Mouse (Mus musculus): ENCODE measurements around the gene Sptssa.
A peak's percentile ranks its signal among the peaks of the same experiment; 100 is the strongest.
"Not testable (repeated sequence)": the region's sequence is repeated elsewhere in the genome, so short reads cannot be mapped to it uniquely, and the experiment has no call there.

Gene Sptssa

GRCm38 (mm10) chr12:54656396-54657171 lies at the start of gene Sptssa:
Gene Sptssa, minus strand, starts transcription at chr12:54656573.
- DNase-seq (ENCODE audit: low spot score in 2 of 2) = peak; percentile 87 to 97

- no peak for DNase-seq (ENCODE audit: low spot score in 2 of 2)
Observed at GRCm38 (mm10) chr12:54699394-54699793, 43.0 kb upstream of the Sptssa start.

- DNase-seq (ENCODE audit: low spot score in 2 of 2) = no peak
Observed at GRCm38 (mm10) chr12:54697791-54698250, 41.4 kb upstream of the Sptssa start.

DNA sequence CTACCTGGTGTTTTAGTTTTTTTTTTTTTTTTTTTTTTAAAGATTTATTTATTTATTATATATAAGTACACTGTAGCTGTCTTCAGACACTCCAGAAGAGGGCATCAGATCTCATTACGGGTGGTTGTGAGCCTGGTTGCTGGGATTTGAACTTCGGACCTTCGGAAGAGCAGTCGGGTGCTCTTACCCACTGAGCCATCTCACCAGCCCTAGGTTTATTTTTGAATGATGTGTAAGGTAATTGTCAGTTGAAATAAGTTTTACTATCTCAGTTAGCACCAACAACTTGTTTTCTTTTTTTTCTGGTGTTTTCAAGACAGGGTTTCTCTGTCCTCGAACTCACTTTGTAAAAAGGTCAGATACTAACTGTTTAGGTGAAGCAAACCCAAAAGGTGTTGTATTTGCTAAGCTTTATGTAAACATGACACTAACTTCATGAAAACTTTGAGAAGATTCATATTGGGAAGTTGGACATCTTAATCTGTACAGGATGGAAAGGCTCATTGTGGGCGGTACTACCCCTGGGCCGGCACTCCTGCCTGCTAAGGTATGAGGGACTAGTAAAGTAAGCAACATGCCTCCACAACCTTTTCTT lies 40.7 kb upstream of the Sptssa start:
- DNase-seq (ENCODE audit: low spot score in 2 of 2) = peak in 1 of 2 experiments; percentile 44

DNA sequence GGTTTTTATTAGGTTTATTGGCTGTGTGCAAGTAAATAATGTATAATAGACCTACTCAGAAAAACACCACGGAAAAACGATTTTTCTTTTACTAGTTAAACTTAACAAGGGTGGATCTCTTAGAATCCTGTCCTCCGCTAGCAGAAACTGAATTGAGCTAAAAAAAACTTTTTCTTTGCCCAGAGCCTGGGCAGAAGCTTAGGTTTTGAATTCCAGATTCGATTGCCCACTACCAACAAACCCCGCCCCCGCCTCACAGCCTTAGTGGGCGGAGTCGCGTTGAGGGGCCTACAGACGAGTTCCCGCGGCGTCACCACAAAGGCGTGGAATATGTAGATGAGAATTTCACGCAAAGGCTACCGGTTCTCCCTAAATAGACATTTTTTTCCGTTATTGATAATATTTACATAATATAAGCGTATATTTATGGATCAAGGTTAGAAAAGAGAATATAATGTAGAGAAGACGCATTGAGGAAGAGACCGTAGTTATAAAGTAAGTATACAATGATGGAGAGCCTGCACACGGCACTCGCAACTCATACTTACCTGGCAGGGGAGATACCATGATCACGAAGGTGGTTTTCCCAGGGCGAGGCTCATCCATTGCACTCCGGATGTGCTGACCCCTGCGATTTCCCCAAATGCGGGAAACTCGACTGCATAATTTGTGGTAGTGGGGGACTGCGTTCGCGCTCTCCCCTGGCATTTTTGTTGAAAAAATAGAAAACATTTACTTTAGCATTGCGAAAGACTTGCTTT lies 40.0 kb upstream of the Sptssa start:
- DNase-seq (ENCODE audit: low spot score in 2 of 2) = peak; percentile 78 to 92

DNA sequence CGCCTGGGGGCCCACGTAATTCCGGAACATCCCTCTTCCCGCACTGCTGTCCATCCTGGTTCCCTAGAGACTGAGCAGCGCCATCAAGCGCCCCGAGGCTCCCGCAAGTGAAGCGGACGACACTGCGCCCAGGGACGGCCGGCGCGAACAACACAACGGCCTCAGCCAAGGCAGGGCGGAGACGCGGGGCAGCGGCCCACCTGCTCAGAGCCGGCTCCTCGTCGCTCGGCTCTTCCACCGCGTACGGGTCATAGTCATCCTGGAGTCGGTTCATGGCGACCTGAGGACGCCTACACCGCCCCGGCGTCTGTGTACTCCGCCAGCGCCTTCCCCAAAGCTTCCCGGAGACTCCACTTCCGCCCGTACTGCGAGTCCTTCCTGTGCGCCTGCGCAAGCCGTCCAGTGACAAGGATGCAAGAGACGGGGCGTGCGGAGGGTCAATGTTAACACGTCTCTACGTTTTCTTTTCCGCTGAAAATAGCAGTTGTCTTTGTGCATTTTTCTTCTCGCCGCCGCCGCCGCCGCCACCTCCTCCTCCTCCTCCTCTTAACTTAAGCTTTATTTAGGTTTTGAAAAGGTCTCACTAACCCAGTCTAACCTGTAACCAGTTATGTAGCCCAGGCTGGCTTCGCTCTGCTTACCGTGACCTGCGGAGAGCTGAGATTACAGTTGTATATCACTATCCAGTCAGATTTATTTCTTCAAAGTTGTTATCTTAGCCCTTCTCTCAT lies 39.3 kb upstream of the Sptssa start, which contains the start of gene Eapp:
TSS of gene Eapp (minus strand) at position 387 of the 731 bp plus-strand sequence.
- peak; percentile 89 to 96 for DNase-seq (ENCODE audit: low spot score in 2 of 2)

- no peak for DNase-seq (ENCODE audit: low spot score in 2 of 2)
Observed at GRCm38 (mm10) chr12:54694847-54695510, 38.6 kb upstream of the Sptssa start.

GRCm38 (mm10) chr12:54689082-54689481 lies 32.7 kb upstream of the Sptssa start:
- no peak for DNase-seq (ENCODE audit: low spot score in 2 of 2)

GRCm38 (mm10) chr12:54683182-54683581 lies 26.8 kb upstream of the Sptssa start:
- no peak for DNase-seq (ENCODE audit: low spot score in 2 of 2)

- no peak for DNase-seq (ENCODE audit: low spot score in 2 of 2)
Observed at GRCm38 (mm10) chr12:54676709-54677108, 20.3 kb upstream of the Sptssa start.

DNA sequence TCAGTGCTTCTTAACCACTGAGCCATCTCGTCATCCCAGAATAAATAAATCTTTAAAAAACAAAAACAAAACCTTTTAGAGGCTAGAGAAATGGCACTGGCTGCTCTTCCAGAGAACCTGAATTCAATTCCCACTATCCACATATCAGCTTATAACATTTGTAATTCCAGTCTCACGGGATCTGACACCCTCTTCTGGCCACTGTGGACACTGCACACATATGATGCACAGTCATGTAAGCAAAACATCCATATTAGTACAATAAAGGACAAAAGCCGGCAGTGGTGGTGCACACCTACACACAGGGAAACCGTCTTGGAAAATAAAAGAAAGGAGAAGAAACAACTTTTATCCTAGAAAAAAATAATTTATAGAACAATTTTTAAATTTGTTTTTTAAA lies 19.0 kb upstream of the Sptssa start:
- DNase-seq (ENCODE audit: low spot score in 2 of 2) = no peak

- DNase-seq (ENCODE audit: low spot score in 2 of 2) = no peak
Observed at GRCm38 (mm10) chr12:54671262-54671661, 14.9 kb upstream of the Sptssa start.

GRCm38 (mm10) chr12:54668141-54668540 lies 11.8 kb upstream of the Sptssa start:
- no peak for DNase-seq (ENCODE audit: low spot score in 2 of 2)

GRCm38 (mm10) chr12:54665526-54665925 lies 9.2 kb upstream of the Sptssa start:
- DNase-seq (ENCODE audit: low spot score in 2 of 2) = no peak

DNA sequence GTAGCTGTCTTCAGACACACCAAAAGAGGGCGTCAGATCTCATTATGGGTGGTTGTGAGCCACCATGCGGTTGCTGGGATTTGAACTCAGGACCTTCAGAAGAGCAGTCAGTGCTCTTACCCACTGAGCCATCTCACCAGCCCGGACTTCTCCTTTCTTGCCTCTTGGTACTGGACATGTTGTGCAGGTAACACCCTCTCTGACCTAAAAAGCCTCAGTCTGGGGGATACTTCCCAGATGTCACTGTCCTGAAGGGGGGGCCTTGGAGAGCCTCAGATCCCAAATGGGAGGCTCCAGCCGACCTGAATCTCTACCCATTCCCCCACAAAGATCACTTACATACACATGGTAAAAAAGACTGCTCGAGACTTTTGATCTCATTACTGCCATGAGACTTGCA lies 5.1 kb upstream of the Sptssa start:
- not testable (repeated sequence) for DNase-seq (ENCODE audit: low spot score in 2 of 2)

DNA sequence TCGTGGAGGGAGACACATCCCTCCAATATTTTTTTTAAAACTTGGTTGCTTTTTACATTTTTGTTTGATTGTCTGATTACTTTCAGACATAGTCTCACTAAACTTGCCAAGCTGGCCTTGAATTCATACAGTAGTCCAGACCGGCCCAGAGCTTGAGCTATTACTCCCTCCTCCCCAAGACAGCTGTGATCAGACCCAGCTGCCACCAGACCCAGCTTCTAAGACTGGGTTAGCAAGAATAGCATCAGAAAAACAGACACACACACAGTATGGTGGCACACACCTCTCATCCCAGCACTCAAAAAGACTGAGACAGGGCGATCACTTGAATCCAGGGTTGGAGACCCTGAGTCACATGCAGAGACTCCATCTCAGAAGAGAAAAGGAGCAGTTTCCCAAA lies 3.5 kb upstream of the Sptssa start:
- no peak for DNase-seq (ENCODE audit: low spot score in 2 of 2)

DNA sequence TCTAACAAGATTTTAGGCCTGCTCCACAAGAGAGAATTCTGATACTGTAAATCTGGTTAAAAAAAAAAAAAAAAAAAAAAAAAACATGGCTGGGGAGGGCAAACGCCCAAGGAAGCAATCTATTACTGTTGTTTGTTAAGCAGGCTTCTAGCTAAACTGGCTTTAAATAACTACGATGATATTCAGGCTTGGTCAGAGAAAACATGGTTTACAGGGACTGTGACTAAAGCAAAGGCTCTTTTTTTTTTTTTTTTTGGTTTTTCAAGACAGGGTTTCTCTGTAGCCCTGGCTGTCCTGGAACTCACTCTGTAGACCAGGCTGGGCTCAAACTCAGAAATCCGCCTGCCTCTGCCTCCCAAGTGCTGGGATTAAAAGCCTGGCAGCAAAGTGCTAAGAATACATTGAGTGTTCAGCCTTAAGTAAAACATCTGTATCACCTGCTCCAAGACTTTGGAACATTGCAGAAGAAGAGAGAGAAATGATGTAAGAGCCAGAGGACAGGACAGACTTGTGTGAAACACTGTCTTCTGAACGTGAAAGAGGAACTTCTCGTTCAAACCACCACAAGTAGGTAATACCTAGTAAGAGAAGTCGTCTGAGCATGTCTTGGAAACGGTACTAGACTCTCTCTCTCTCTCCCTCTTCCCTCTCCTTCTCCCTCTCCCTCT lies 2.2 kb upstream of the Sptssa start:
- DNase-seq (ENCODE audit: low spot score in 2 of 2) = no peak

DNA sequence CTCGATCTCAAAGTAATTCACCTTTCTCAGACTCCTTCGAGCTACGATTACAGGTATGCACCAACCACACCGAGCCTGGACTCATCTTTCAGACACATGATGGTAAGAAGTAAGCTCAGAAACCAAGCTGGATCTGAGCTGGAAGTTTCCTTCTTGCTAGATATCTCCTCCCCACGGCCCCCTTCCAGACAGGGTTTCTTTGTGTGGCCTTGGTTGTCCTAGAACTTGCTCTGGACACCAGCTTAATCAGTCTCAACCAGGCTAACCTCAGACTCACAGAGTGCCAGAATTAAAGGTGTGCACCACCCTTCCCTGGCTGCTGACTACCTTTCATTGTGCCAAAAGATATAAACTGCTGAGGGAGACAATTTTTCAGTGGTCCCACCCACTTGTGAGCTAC lies 1.6 kb upstream of the Sptssa start:
- no peak for DNase-seq (ENCODE audit: low spot score in 2 of 2)

DNA sequence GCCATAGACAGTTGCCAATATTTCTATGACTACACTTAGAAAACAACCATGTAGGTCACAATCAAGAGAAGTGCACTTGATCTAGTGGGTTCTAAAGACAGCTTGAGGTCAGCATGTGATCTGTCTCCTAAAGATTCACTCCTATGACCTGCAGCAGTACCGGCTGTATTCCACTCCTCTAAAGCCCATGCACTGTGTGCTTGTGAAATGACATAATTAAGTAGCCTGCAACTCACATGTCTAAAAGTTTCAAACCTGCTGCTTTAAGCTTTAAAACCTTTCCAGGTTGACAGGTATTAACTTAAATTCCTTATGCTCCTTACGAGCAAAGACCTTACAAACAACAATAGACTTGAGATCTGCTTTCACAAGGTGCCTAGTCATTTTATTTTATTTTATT lies 853 bp upstream of the Sptssa start:
- DNase-seq (ENCODE audit: low spot score in 2 of 2) = no peak

DNA sequence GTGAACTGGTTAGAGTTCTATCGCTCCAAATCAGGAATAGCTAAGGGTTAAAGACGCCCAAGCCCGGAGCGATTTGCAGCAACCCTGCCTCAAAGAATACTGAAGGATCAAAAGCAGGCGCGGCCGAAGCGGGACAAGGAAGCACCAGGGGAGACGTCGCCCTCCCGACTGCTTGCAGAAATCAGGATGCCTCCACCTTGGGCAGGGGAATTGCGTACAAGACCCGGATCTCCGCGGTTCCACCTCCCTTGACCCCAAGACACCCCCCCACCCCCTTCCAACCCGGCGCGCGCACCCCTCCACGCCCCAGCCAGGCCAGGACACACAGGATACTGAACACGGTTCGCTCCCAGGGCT lies 356 bp downstream of the Sptssa start:
- no peak for DNase-seq (ENCODE audit: low spot score in 2 of 2)
